Mouse (Mus musculus) forebrain, postnatal 0 days (tissue): ENCODE results near the gene Dclk2. TPM values are rescaled to one million over a fixed set of nuclear protein-coding genes. Genes with fewer than 3 reads are reported as not detected.

Experiments
- ATAC-seq: fragments of 200-750 bp; cut with Nextera tagmentation; 2 replicates; pipeline ENCODE4 v1.8.0; 2017; ENCODE audit warnings: mild to moderate bottlenecking, moderate library complexity
- DNase-seq: peaks from one replicate; pipeline ENCODE4 v3.0.0-alpha.2; 2015
- H3K27ac ChIP-seq: fragments of 300-500 bp; sonication (generic); 2 replicates; pipeline ENCODE4 v1.5.1; 2014; ENCODE audit warnings: low read depth, mild to moderate bottlenecking, antibody characterized with exemption, low read length, moderate library complexity, mixed read lengths
- H3K27me3 ChIP-seq: fragments of 300-500 bp; sonication (generic); 2 replicates; pipeline ENCODE4 v1.6.1; 2014; ENCODE audit warnings: mild to moderate bottlenecking, low read length, mixed read lengths; ENCODE audit not compliant: insufficient read depth
- H3K36me3 ChIP-seq: fragments of 300-500 bp; sonication (generic); 2 replicates; pipeline ENCODE4 v1.6.1; 2014; ENCODE audit warnings: mild to moderate bottlenecking, moderate library complexity; ENCODE audit not compliant: insufficient read depth
- H3K4me1 ChIP-seq: fragments of 300-500 bp; sonication (generic); 2 replicates; pipeline ENCODE4 v1.6.1; 2014; ENCODE audit warnings: antibody characterized with exemption; ENCODE audit not compliant: insufficient read depth
- H3K4me2 ChIP-seq: fragments of 300-500 bp; sonication (generic); 2 replicates; pipeline ENCODE4 v1.6.1; 2014; ENCODE audit warnings: low read depth, mild to moderate bottlenecking, moderate library complexity
- H3K4me3 ChIP-seq: fragments of 300-500 bp; sonication (generic); 2 replicates; pipeline ENCODE4 v1.5.1; 2014; ENCODE audit warnings: low read depth, low read length, mixed read lengths
- H3K9ac ChIP-seq: fragments of 300-500 bp; sonication (generic); 2 replicates; pipeline ENCODE4 v1.6.1; 2014; ENCODE audit warnings: mild to moderate bottlenecking
- H3K9me3 ChIP-seq: fragments of 300-500 bp; sonication (generic); 2 replicates; pipeline ENCODE4 v1.6.1; 2016; ENCODE audit warnings: low read length
- CTCF ChIP-seq: sonication (generic); IDR thresholded peaks from 2 replicates; pipeline ENCODE4 v1.5.1; 2016; ENCODE audit warnings: antibody characterized with exemption, control low read depth, low read depth
- WGBS: fragments of 180-500 bp; shearing (Covaris S2); extraction: QIAGEN DNeasy Blood & Tissue Kit; methylation state at CpG from one replicate; pipeline ENCODE4 v1.1.7; 2014; 5-methylcytosine and 5-hydroxymethylcytosine counted together
- polyA plus RNA-seq: library from polyadenylated mRNA; unstranded; fragments of >200 nt; fragmentation: Nextera tagmentation; extraction: Ambion mirVana; gene quantifications from 2 replicates; pipeline ENCODE4 v1.2.1, GENCODE M21; 2015
- total RNA-seq: library from RNA; depleted of rRNA; stranded (reverse); fragments of >200 nt; gene quantifications from 2 replicates; pipeline ENCODE4 v1.2.3, GENCODE M21; 2014

Gene Dclk2
- total and polyA plus RNA-seq, 2 experiments from 2014 or later: 72.4 to 166 TPM

DNA sequence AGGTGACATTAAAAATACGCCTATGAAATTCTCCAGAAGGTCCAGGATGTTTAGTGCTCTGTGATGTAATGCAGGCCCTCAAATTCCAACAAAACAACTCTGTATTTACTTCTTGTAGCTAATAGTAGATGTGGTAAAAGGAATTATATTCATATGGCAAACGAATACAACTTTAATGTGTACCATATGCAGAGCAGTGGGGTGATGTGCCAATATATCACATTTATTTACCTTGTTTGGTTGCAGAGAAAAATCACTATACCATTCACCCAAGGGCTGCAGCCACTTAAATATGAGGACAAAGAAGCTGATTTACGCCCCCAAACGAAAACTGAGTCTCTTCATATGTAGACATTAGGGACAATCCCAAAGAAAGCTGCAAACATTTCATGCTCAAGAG lies 158.2 kb downstream of the Dclk2 start:
- no peaks in the 10 kb centered on the region for H3K9me3 ChIP-seq
- no peaks in the 10 kb centered on the region for H3K27me3 ChIP-seq
- 91% methylated on average over 4 of the region's 4 CpGs for whole genome bisulfite sequencing
- H3K4me1 ChIP-seq: no peaks in the 10 kb centered on the region
- H3K4me3 ChIP-seq: no peak overlapping the region
- no peak for DNase-seq
- no peak for TF ChIP-seq CTCF
- H3K9ac ChIP-seq: no peak overlapping the region
- H3K4me2 ChIP-seq: no peak overlapping the region
- H3K36me3 ChIP-seq: no peaks in the 10 kb centered on the region
- no peak overlapping the region for H3K27ac ChIP-seq
- no peak for ATAC-seq

DNA sequence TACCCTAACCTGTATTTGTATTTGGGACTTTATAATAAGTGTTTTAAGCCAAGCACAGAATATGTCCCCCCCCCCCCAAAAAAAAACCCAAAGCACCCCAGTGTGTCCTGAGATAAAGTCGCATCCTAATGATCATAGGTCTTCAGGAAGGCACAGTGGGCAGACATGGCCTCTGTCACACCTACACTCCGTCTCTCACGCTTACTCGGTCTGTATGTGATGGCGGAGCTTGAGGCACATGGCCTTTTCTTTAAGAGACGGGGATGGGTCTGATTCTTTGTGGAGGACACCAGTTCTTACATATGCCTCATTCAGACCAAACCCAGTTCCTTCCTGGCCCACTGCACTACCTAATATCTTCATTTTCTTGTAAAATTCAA lies 158.6 kb downstream of the Dclk2 start:
- no peaks in the 10 kb centered on the region for H3K36me3 ChIP-seq
- ATAC-seq (0 out of 2 replicates have a peak, but pooled peaks have one; percentile 10), DNase-seq (no peak)
- 92% methylated on average over 6 of the region's 6 CpGs for WGBS
- H3K4me1 ChIP-seq: no peaks in the 10 kb centered on the region
- H3K4me3 ChIP-seq: no peak overlapping the region
- no peaks in the 10 kb centered on the region for H3K9me3 ChIP-seq
- H3K27ac ChIP-seq: no peak overlapping the region
- no peaks in the 10 kb centered on the region for H3K27me3 ChIP-seq
- H3K9ac ChIP-seq: no peak overlapping the region
- TF ChIP-seq CTCF: no peak
- no peak overlapping the region for H3K4me2 ChIP-seq

DNA sequence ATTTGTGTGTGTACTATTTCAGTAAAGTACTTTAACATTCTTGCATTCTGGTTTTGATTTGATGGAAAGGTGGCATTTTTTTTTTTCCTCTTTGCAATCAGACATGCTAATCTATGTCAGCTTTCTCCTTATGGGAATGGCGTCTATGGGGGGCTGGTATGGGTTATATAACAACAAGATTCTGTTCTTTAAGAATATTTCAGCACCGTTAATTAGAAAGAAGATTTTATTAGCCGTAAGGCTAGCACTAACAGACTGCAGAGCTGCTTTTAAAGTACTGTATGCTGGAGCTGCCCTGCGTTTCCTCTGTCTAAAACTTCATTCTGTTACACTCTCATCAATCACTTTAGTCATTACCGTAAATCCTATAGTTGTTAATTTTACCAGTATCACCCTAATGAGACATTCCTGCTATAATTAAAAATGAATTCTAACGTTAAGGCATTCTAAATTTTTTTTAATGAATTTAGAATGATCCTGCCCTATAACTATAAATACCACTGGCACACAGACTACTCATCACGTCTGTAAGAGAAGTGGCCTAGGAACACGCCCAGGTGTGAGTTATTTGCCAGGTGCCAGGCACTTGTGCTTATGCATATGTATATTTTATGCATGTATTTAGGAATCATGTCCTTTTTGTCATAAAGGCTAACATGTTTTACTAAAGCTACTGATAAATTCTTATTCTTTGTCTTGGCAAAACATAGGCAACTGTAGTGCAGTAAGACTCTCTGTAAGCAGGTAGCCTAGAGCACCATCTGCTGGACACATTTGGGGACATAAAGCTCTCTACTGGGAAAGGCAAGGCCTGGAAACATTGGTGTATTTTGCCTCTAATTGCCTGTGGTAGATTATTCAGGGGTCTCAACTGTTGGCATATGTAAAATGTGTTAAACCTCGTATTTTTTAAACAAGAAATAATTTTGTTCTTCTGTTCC lies 159.3 kb downstream of the Dclk2 start:
- no peaks in the 10 kb centered on the region for H3K27me3 ChIP-seq
- H3K4me1 ChIP-seq: no peaks in the 10 kb centered on the region
- H3K4me3 ChIP-seq: no peak overlapping the region
- peak; percentile 93 for ATAC-seq
- no peak overlapping the region for H3K27ac ChIP-seq
- no peak overlapping the region for H3K4me2 ChIP-seq
- TF ChIP-seq CTCF: peak; percentile 93
- no peaks in the 10 kb centered on the region for H3K9me3 ChIP-seq
- H3K36me3 ChIP-seq: no peaks in the 10 kb centered on the region
- no peak overlapping the region for H3K9ac ChIP-seq
- DNase-seq: peak; percentile 91
- 65% methylated on average over 9 of the region's 9 CpGs for WGBS

DNA sequence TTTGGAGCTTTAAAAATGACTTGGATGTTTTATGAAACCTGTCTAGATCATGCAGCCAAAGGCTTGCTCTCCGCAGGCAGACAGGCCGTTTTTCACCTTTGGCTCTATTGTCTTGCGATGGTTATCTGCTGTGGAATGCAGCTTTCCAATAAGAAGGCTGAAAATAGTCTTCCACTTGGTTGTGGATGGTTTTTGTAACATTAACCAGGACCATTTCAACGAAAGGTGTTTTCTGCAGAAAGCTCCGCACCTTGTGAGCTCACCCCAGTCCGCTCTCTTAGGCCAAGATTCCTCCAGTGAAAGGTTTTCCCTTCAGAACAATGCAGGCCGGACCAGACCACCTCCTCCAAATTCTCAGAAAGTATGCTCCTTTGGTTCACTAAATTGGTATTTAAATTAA lies 160.2 kb downstream of the Dclk2 start:
- no peaks in the 10 kb centered on the region for H3K36me3 ChIP-seq
- no peak overlapping the region for H3K4me3 ChIP-seq
- DNase-seq (no peak), ATAC-seq (no peak)
- no peak overlapping the region for H3K9ac ChIP-seq
- H3K9me3 ChIP-seq: no peaks in the 10 kb centered on the region
- H3K4me1 ChIP-seq: no peaks in the 10 kb centered on the region
- H3K4me2 ChIP-seq: no peak overlapping the region
- no peaks in the 10 kb centered on the region for H3K27me3 ChIP-seq
- no peak for TF ChIP-seq CTCF
- WGBS: 79% methylated on average over 7 of the region's 7 CpGs
- H3K27ac ChIP-seq: no peak overlapping the region

DNA sequence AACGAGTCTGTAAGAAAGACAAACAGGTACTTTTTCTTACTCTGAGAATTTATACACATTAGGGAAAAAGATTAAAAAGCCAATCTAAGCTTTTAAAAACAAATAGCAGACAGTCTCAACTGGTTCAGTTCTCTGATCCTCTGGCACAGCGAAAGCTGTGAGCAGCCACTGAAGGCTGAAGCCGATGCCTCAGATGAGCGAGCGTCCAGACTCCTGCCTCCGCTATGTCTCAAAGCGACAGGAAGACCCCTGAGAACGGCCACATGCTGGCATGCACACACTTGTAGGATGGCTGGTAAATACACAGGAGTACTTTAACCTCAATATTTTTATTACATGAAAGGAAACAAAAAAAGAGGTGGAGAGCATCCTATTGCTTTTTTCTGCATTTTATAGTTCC lies 160.8 kb downstream of the Dclk2 start:
- TF ChIP-seq CTCF: no peak
- H3K27me3 ChIP-seq: no peaks in the 10 kb centered on the region
- H3K4me1 ChIP-seq: no peaks in the 10 kb centered on the region
- DNase-seq (no peak), ATAC-seq (no peak)
- 71% methylated on average over 8 of the region's 8 CpGs for whole genome bisulfite sequencing
- no peaks in the 10 kb centered on the region for H3K36me3 ChIP-seq
- H3K27ac ChIP-seq: no peak overlapping the region
- no peaks in the 10 kb centered on the region for H3K9me3 ChIP-seq
- no peak overlapping the region for H3K9ac ChIP-seq
- no peak overlapping the region for H3K4me3 ChIP-seq
- H3K4me2 ChIP-seq: no peak overlapping the region

GRCm38 (mm10) chr3:86759383-86759782 lies 161.3 kb downstream of the Dclk2 start:
- TF ChIP-seq CTCF: no peak

DNA sequence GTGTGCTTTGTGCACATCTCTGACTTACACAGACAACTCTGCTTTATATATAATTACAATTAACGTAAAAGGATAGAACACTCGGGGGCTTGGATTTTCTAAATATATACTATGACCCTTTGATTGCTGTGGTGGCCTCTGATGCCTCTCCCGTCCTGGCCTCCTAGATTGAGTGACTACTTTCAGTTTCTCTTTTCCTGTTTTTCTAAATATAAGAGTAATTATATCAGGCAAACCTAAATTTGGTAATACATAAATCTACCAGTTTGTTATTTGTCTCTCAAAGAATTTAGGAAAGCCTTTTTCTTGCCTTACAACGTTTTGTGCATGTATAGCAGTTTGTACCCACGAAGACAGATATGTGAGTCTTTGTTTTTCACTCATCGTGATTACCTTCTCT lies 161.9 kb downstream of the Dclk2 start:
- Histone ChIP-seq H3K9ac (no peak overlapping the region), H3K4me2 (no peak overlapping the region), H3K27ac (no peak overlapping the region), H3K4me1 (no peaks in the 10 kb centered on the region), H3K9me3 (no peaks in the 10 kb centered on the region), H3K36me3 (no peaks in the 10 kb centered on the region), H3K4me3 (no peak overlapping the region), H3K27me3 (no peaks in the 10 kb centered on the region)
- no peak for ATAC-seq
- WGBS: 84% methylated on average over 6 of the region's 6 CpGs
- no peak for DNase-seq
- TF ChIP-seq CTCF: no peak

More at GRCm38 (mm10) chr3:86759383-86759782, 161.3 kb downstream of the Dclk2 start:
- Histone ChIP-seq H3K4me1 (no peaks in the 10 kb centered on the region), H3K4me3 (no peak overlapping the region), H3K27me3 (no peaks in the 10 kb centered on the region), H3K27ac (no peak overlapping the region), H3K4me2 (no peak overlapping the region), H3K9ac (no peak overlapping the region), H3K9me3 (no peaks in the 10 kb centered on the region), H3K36me3 (no peaks in the 10 kb centered on the region)
- DNase-seq (no peak), ATAC-seq (no peak)
- WGBS: 84% methylated on average over 1 of the region's 1 CpGs
